Comparison of ENCODE assay signal across 16 mouse cellular contexts in the genomic region with DNA sequence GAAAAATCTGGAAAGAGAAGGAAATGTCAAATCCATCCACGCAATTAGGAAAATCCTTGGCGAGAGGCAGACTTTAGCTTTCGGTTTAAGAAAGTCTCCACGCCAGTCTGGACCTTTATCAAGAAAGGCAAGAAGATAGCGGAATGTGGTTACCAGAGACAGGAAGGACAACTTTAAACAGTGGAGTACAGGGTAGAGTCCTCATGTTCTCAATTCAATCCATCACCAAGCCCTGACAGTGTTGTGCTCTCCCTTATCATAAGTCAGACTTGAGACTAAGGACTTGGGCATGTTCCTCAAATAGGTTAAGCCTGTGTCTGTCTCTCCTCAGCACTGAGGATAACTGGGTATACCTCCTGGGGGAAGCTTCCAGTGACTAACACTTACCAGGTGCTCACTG. TPM values are rescaled to one million over a fixed set of nuclear protein-coding genes. Genes with fewer than 3 reads are reported as not detected.
"Had no signal": no experiment of that assay in that cellular context is flagged by ENCODE, and none has a peak within 500 bp of the region (broad histone marks: within the 10 kb centered on the region; RNA-seq: fewer than 3 reads in every experiment).

No protein-coding gene starts in this region.

- H3K9ac ChIP-seq: limb, embryonic 13.5 days; liver, embryonic 14.5 days; lung, embryonic 14.5 days; midbrain, embryonic 13.5 days; neural tube, embryonic 12.5 days had no signal

- H3K27me3 ChIP-seq: midbrain, embryonic 13.5 days; neural tube, embryonic 12.5 days had no signal

- H3K27ac ChIP-seq: layer of hippocampus, adult 2 months; limb, embryonic 13.5 days; liver, embryonic 14.5 days; midbrain, embryonic 13.5 days; neural tube, embryonic 12.5 days had no signal

- H3K4me1 ChIP-seq: neural tube, embryonic 12.5 days had no signal

- H3K36me3 ChIP-seq: limb, embryonic 13.5 days; midbrain, embryonic 13.5 days; neural tube, embryonic 12.5 days had no signal

- H3K4me3 ChIP-seq: layer of hippocampus, adult 2 months; limb, embryonic 13.5 days; midbrain, embryonic 13.5 days; neural tube, embryonic 12.5 days had no signal

- H3K9me3 ChIP-seq: limb, embryonic 13.5 days; midbrain, embryonic 13.5 days; neural tube, embryonic 12.5 days had no signal

- H3K4me2 ChIP-seq: limb, embryonic 13.5 days; lung, embryonic 14.5 days; midbrain, embryonic 13.5 days; neural tube, embryonic 12.5 days had no signal

- ATAC-seq: intestine, embryonic 16.5 days had no signal

- DNase-seq: kidney, adult 2 months; kidney, postnatal 25 days; left cerebral cortex, postnatal 4 days; lung, embryonic 14.5 days; lung, postnatal 10 days; lung, postnatal 4 days; thymus, adult 18-20 months; thymus, postnatal 14 days had no signal

RNA-seq across cellular contexts. Expression of a gene that starts 3.2 kb away (rescaled TPM):
- total RNA-seq: layer of hippocampus, adult 2 months; layer of hippocampus, postnatal 10 days had no signal
- polyA plus RNA-seq: lung, embryonic 14.5 days; midbrain, embryonic 13.5 days; neural tube, embryonic 12.5 days; stomach, embryonic 14.5 days had no signal
